Mouse (Mus musculus): ENCODE results near the gene Paip2b. TPM values are rescaled to one million over a fixed set of nuclear protein-coding genes. Genes with fewer than 3 reads are reported as not detected.

Paip2b gene
- polyA plus RNA-seq, 1 experiment = not detected

GRCm38 (mm10) chr6:83762880-83763431 is 68.6 kb downstream of the Paip2b start:
- no peak for TF ChIP-seq CTCF (IDR thresholded peaks at IDR 0.05; ENCODE audit: insufficient read depth, low read depth, low read length)
- no peak for TF ChIP-seq POLR2A (IDR thresholded peaks at IDR 0.05; ENCODE audit: insufficient read depth, low read depth, low read length)
- no peak overlapping the region for H3K27ac ChIP-seq (ENCODE audit: insufficient read depth, low read depth, low read length)
- no peak overlapping the region for H3K4me3 ChIP-seq (ENCODE audit: insufficient read depth, low read depth, low read length)
- H3K4me1 ChIP-seq (ENCODE audit: control insufficient read depth, insufficient read depth, low read length) = peaks cover 10% of the 10 kb centered on the region; the same call in 1 of the 2 replicates
- WGBS = 30% methylated on average over 35 of the region's 35 CpGs

GRCm38 (mm10) chr6:83762344-83762743 is 69.2 kb downstream of the Paip2b start, which contains the start of gene Ankrd53:
Gene Ankrd53 (plus strand): TSS chr6:83762644.
- H3K4me3 ChIP-seq (ENCODE audit: insufficient read depth, low read depth, low read length) = no peak within 1 kb of the TSS
- TF ChIP-seq POLR2A (IDR thresholded peaks at IDR 0.05; ENCODE audit: insufficient read depth, low read depth, low read length) (no peak), CTCF (IDR thresholded peaks at IDR 0.05; ENCODE audit: insufficient read depth, low read depth, low read length) (no peak)
- 66% methylated on average over 6 of the region's 6 CpGs for WGBS
- peaks cover 11% of the 10 kb centered on the region; the same call in 1 of the 2 replicates for H3K4me1 ChIP-seq (ENCODE audit: control insufficient read depth, insufficient read depth, low read length)
- no peak within 1 kb of the TSS for H3K27ac ChIP-seq (ENCODE audit: insufficient read depth, low read depth, low read length)

- Histone ChIP-seq H3K4me3 (ENCODE audit: insufficient read depth, low read depth, low read length) (no peak overlapping the region), H3K4me1 (ENCODE audit: control insufficient read depth, insufficient read depth, low read length) (0 out of 2 replicates have a peak, but pooled peaks cover 5% of the 10 kb centered on the region), H3K27ac (ENCODE audit: insufficient read depth, low read depth, low read length) (no peak overlapping the region)
- TF ChIP-seq CTCF (IDR thresholded peaks at IDR 0.05; ENCODE audit: insufficient read depth, low read depth, low read length) = no peak
- no peak for TF ChIP-seq POLR2A (IDR thresholded peaks at IDR 0.05; ENCODE audit: insufficient read depth, low read depth, low read length)
- WGBS = 84% methylated on average over 9 of the region's 9 CpGs
These were observed 75.5 kb downstream of the Paip2b start for GRCm38 (mm10) chr6:83756051-83756450.

Other genes starting within 250 kb of the Paip2b start
- not detected in 2 replicates for gene Clec4f, start 175.6 kb downstream of the Paip2b start, polyA plus RNA-seq (2012; ENCODE audit: insufficient read depth, insufficient read length, low replicate concordance, missing spikeins)
- not detected in 2 replicates for gene Cd207, start 153.9 kb downstream of the Paip2b start, polyA plus RNA-seq (2012; ENCODE audit: insufficient read depth, insufficient read length, low replicate concordance, missing spikeins)
- gene Vax2, start 120.5 kb downstream of the Paip2b start, polyA plus RNA-seq (2012; ENCODE audit: insufficient read depth, insufficient read length, low replicate concordance, missing spikeins) = not detected in 2 replicates
- gene Atp6v1b1, start 88.8 kb downstream of the Paip2b start, polyA plus RNA-seq (2012; ENCODE audit: insufficient read depth, insufficient read length, low replicate concordance, missing spikeins) = not detected in 2 replicates
- gene Ankrd53, start 69.1 kb downstream of the Paip2b start, polyA plus RNA-seq (2012; ENCODE audit: insufficient read depth, insufficient read length, low replicate concordance, missing spikeins) = not detected in 2 replicates
- gene Tex261, start 55.9 kb downstream of the Paip2b start, polyA plus RNA-seq (2012; ENCODE audit: insufficient read depth, insufficient read length, low replicate concordance, missing spikeins) = 568 TPM in 1 of 2 replicates, not detected in the other
- not detected in 2 replicates for gene Nagk, start 36.8 kb downstream of the Paip2b start, polyA plus RNA-seq (2012; ENCODE audit: insufficient read depth, insufficient read length, low replicate concordance, missing spikeins)
- gene Zfp638, start 35.4 kb upstream of the Paip2b start, polyA plus RNA-seq (2012; ENCODE audit: insufficient read depth, insufficient read length, low replicate concordance, missing spikeins) = 241 TPM in 1 of 2 replicates, not detected in the other
- gene Dysf, start 176.8 kb upstream of the Paip2b start, polyA plus RNA-seq (2012; ENCODE audit: insufficient read depth, insufficient read length, low replicate concordance, missing spikeins) = not detected in 2 replicates